Mouse (Mus musculus) c-Kit-negative CD71-positive TER-119-positive erythroid progenitor cells, embryonic 14.5 days (primary cell): Measurements from ENCODE around the gene Tmem128.
A peak's percentile ranks its signal among the peaks of the same experiment; 100 is the strongest.

Experiments used
- DNase-seq: peaks from one replicate; pipeline ENCODE4 v3.0.0-alpha.2; 2013; ENCODE audit warnings: low read depth, low spot score

Tmem128 gene

GRCm38 (mm10) chr5:38277936-38278600, 18.1 kb downstream of the Tmem128 start:
- no peak for DNase-seq

GRCm38 (mm10) chr5:38280075-38280474, 20.1 kb downstream of the Tmem128 start:
- no peak for DNase-seq

GRCm38 (mm10) chr5:38285724-38286123, 25.7 kb downstream of the Tmem128 start:
- no peak for DNase-seq

- no peak for DNase-seq
Observed at GRCm38 (mm10) chr5:38288476-38288875, 28.5 kb downstream of the Tmem128 start.

GRCm38 (mm10) chr5:38301761-38302411, 41.9 kb downstream of the Tmem128 start:
- DNase-seq, result no peak

- DNase-seq, result no peak
Observed at GRCm38 (mm10) chr5:38302651-38303050, 42.7 kb downstream of the Tmem128 start.

GRCm38 (mm10) chr5:38305241-38305640, 45.3 kb downstream of the Tmem128 start:
- no peak for DNase-seq

GRCm38 (mm10) chr5:38307255-38308101, 47.5 kb downstream of the Tmem128 start:
- peak; percentile 57 for DNase-seq

GRCm38 (mm10) chr5:38308873-38309272, 48.9 kb downstream of the Tmem128 start:
- DNase-seq, result peak; percentile 17

- DNase-seq, result no peak
Observed at GRCm38 (mm10) chr5:38309795-38310194, 49.8 kb downstream of the Tmem128 start.
